In genomic region chr13:27059177-27059576, GRCm38 (mm10) we compare ENCODE assay signal across 12 mouse cellular contexts. TPM values are rescaled to one million over a fixed set of nuclear protein-coding genes. Genes with fewer than 3 reads are reported as not detected.
A peak's percentile ranks its signal among the peaks of the same experiment; 100 is the strongest.
DNase-seq lines count a peak whose midpoint lies in the region.
"Had no signal": no experiment of that assay in that cellular context is flagged by ENCODE, and none has a peak within 500 bp of the region (broad histone marks: within the 10 kb centered on the region; RNA-seq: fewer than 3 reads in every experiment).

No protein-coding gene starts in this region.

- DNase-seq in cerebellum, postnatal 10 days, result peak; percentile 67 to 70
- no peak for DNase-seq in cerebellum, adult 11-12 months
- DNase-seq in heart, adult 8-10 months (ENCODE audit: low spot score), result peak; percentile 13
- DNase-seq in heart, postnatal 25 days (ENCODE audit: low spot score), result no peak
- peak; percentile 4 for DNase-seq in brain, embryonic 18.5 days (ENCODE audit: low read depth, low spot score)
- DNase-seq in layer of hippocampus, postnatal 25 days (ENCODE audit: extremely low spot score in 1 of 2, low spot score in 1 of 2), result peak; percentile 22 to 33
- no peak for DNase-seq in ovary, postnatal 36 days (ENCODE audit: low spot score)
- no peak for DNase-seq in gastrocnemius, postnatal 4 days (ENCODE audit: low spot score in 2 of 2)
- DNase-seq: adrenal gland, postnatal 25 days; liver, embryonic 13.5 days had no signal

- intact Hi-C loops in heart, postnatal 25 days (cut with DNase I), result no loop called here

RNA-seq across cellular contexts. Expression of gene Prl, which starts 1.8 kb away (rescaled TPM):
- total RNA-seq in heart, adult 8-10 months (2022), result not detected
- not detected for total RNA-seq in heart, postnatal 25 days (2021)
- not detected for total RNA-seq in layer of hippocampus, postnatal 25 days (2021)
- total RNA-seq in gastrocnemius, postnatal 4 days (2021), result not detected
- total RNA-seq: adrenal gland, postnatal 25 days; gastrocnemius, adult 8-10 months; megakaryocyte progenitor cell, adult 5-6 weeks had no signal

RNA-seq across cellular contexts. Expression of gene Prl3d1, which starts 34.8 kb away (rescaled TPM):
- not detected for total RNA-seq in heart, adult 8-10 months (2022)
- not detected for total RNA-seq in heart, postnatal 25 days (2021)
- not detected for total RNA-seq in layer of hippocampus, postnatal 25 days (2021)
- not detected for total RNA-seq in gastrocnemius, postnatal 4 days (2021)
- total RNA-seq: adrenal gland, postnatal 25 days; gastrocnemius, adult 8-10 months; megakaryocyte progenitor cell, adult 5-6 weeks had no signal

Comparison
In these comparisons a context has a peak if more than half of its experiments do, and no peak if none do; other contexts are left out.
1. DNase-seq: peak in cerebellum, postnatal 10 days (2 of 2), heart, adult 8-10 months (single experiment), brain, embryonic 18.5 days (single experiment) and layer of hippocampus, postnatal 25 days (2 of 2); none in cerebellum, adult 11-12 months (single experiment), heart, postnatal 25 days (single experiment), ovary, postnatal 36 days (single experiment) and gastrocnemius, postnatal 4 days (0 of 2).